Mouse (Mus musculus): Measurements from ENCODE around the gene Cx3cr1. TPM values are rescaled to one million over a fixed set of nuclear protein-coding genes. Genes with fewer than 3 reads are reported as not detected.

The Cx3cr1 gene
- polyA plus RNA-seq, 1 experiment, result 7.5 TPM

GRCm38 (mm10) chr9:119982956-119983551, 86.6 kb downstream of the Cx3cr1 start:
- WGBS, result under 1% methylated on average over 48 of the region's 48 CpGs

GRCm38 (mm10) chr9:119982241-119982811, 87.4 kb downstream of the Cx3cr1 start:
- H3K27ac ChIP-seq (ENCODE audit: control insufficient read depth, insufficient read depth, low read length), result peak overlapping the region; percentile 98
- H3K4me1 ChIP-seq (replicated peaks; ENCODE audit: control insufficient read depth, insufficient read depth, low read length), result peaks cover 53% of the 10 kb centered on the region
- no peaks in the 10 kb centered on the region for H3K27me3 ChIP-seq (ENCODE audit: control insufficient read depth, insufficient read depth, low read length)
- DNase-seq, result peak; percentile 85
- no peaks in the 10 kb centered on the region for H3K36me3 ChIP-seq (ENCODE audit: control insufficient read depth, insufficient read depth, low read length)
- TF ChIP-seq POLR2A (IDR thresholded peaks at IDR 0.05; ENCODE audit: control insufficient read depth, extremely low read depth, insufficient read depth, low read length, poor library complexity) (no peak), CTCF (IDR thresholded peaks at IDR 0.05; ENCODE audit: borderline replicate concordance, control insufficient read depth, extremely low read depth, insufficient read depth, low read length, poor library complexity) (peak; percentile 70; the same call in 1 of the 2 replicates)
- peak overlapping the region; percentile 87 for H3K4me3 ChIP-seq (ENCODE audit: control insufficient read depth, insufficient read depth, low read length)
- WGBS, result 0% methylated on average over 11 of the region's 11 CpGs

More at GRCm38 (mm10) chr9:119982956-119983551, 86.6 kb downstream of the Cx3cr1 start:
- DNase-seq, result peak; percentile 81
- peaks cover 49% of the 10 kb centered on the region for H3K4me1 ChIP-seq (replicated peaks; ENCODE audit: control insufficient read depth, insufficient read depth, low read length)
- H3K27me3 ChIP-seq (ENCODE audit: control insufficient read depth, insufficient read depth, low read length), result no peaks in the 10 kb centered on the region
- no peaks in the 10 kb centered on the region for H3K36me3 ChIP-seq (ENCODE audit: control insufficient read depth, insufficient read depth, low read length)
- peak overlapping the region; percentile 87 for H3K4me3 ChIP-seq (ENCODE audit: control insufficient read depth, insufficient read depth, low read length)
- H3K27ac ChIP-seq (ENCODE audit: control insufficient read depth, insufficient read depth, low read length), result peak overlapping the region; percentile 98
- TF ChIP-seq CTCF (IDR thresholded peaks at IDR 0.05; ENCODE audit: borderline replicate concordance, control insufficient read depth, extremely low read depth, insufficient read depth, low read length, poor library complexity) (no peak), POLR2A (IDR thresholded peaks at IDR 0.05; ENCODE audit: control insufficient read depth, extremely low read depth, insufficient read depth, low read length, poor library complexity) (no peak)

GRCm38 (mm10) chr9:119981183-119982179, 88.2 kb downstream of the Cx3cr1 start:
- peaks cover 1% of the 10 kb centered on the region; the same call in 1 of the 2 replicates for H3K36me3 ChIP-seq (ENCODE audit: control insufficient read depth, insufficient read depth, low read length)
- H3K27me3 ChIP-seq (ENCODE audit: control insufficient read depth, insufficient read depth, low read length), result no peaks in the 10 kb centered on the region
- peak; percentile 63; the same call in 1 of the 2 replicates for TF ChIP-seq POLR2A (IDR thresholded peaks at IDR 0.05; ENCODE audit: control insufficient read depth, extremely low read depth, insufficient read depth, low read length, poor library complexity)
- TF ChIP-seq CTCF (IDR thresholded peaks at IDR 0.05; ENCODE audit: borderline replicate concordance, control insufficient read depth, extremely low read depth, insufficient read depth, low read length, poor library complexity), result no peak
- peaks cover 61% of the 10 kb centered on the region for H3K4me1 ChIP-seq (replicated peaks; ENCODE audit: control insufficient read depth, insufficient read depth, low read length)
- 2% methylated on average over 16 of the region's 16 CpGs for WGBS
- DNase-seq, result peak; percentile 86
- peak overlapping the region; percentile 98 for H3K27ac ChIP-seq (ENCODE audit: control insufficient read depth, insufficient read depth, low read length)
- peak overlapping the region; percentile 87 for H3K4me3 ChIP-seq (ENCODE audit: control insufficient read depth, insufficient read depth, low read length)

DNA sequence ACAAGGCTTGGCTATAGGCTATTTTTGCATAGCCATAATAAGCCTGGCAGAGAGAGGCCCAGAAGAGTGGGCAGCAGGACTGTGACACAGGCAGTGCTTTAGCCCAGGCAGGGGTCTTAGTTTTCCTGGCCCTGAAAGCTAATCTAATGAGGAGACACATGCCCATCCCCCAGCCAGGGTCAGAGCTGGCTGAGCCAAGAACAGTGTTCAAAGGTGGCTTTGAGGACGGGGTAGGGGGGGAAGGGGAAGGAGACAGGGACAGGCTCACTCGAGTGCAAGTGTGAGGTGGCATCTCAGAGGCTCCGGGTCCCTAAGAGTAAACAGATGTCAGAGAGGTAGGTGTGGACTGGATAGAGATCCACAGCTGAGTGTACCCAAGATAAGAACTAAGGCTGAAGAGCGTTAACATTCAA, 88.9 kb downstream of the Cx3cr1 start:
- Histone ChIP-seq H3K4me3 (ENCODE audit: control insufficient read depth, insufficient read depth, low read length) (peak overlapping the region; percentile 87), H3K27ac (ENCODE audit: control insufficient read depth, insufficient read depth, low read length) (peak overlapping the region; percentile 98), H3K36me3 (ENCODE audit: control insufficient read depth, insufficient read depth, low read length) (peaks cover 5% of the 10 kb centered on the region; the same call in 1 of the 2 replicates), H3K27me3 (ENCODE audit: control insufficient read depth, insufficient read depth, low read length) (no peaks in the 10 kb centered on the region), H3K4me1 (replicated peaks; ENCODE audit: control insufficient read depth, insufficient read depth, low read length) (peaks cover 59% of the 10 kb centered on the region)
- 5% methylated on average over 4 of the region's 4 CpGs for WGBS
- TF ChIP-seq POLR2A (IDR thresholded peaks at IDR 0.05; ENCODE audit: control insufficient read depth, extremely low read depth, insufficient read depth, low read length, poor library complexity) (no peak), CTCF (IDR thresholded peaks at IDR 0.05; ENCODE audit: borderline replicate concordance, control insufficient read depth, extremely low read depth, insufficient read depth, low read length, poor library complexity) (no peak)
- DNase-seq, result peak; percentile 44

GRCm38 (mm10) chr9:119979749-119980148, 89.9 kb downstream of the Cx3cr1 start:
- H3K36me3 ChIP-seq (ENCODE audit: control insufficient read depth, insufficient read depth, low read length), result peaks cover 11% of the 10 kb centered on the region
- TF ChIP-seq CTCF (IDR thresholded peaks at IDR 0.05; ENCODE audit: borderline replicate concordance, control insufficient read depth, extremely low read depth, insufficient read depth, low read length, poor library complexity) (no peak), POLR2A (IDR thresholded peaks at IDR 0.05; ENCODE audit: control insufficient read depth, extremely low read depth, insufficient read depth, low read length, poor library complexity) (no peak)
- 10% methylated on average over 2 of the region's 2 CpGs for WGBS
- DNase-seq, result no peak
- H3K27me3 ChIP-seq (ENCODE audit: control insufficient read depth, insufficient read depth, low read length), result no peaks in the 10 kb centered on the region
- H3K4me1 ChIP-seq (replicated peaks; ENCODE audit: control insufficient read depth, insufficient read depth, low read length), result peaks cover 50% of the 10 kb centered on the region
- H3K27ac ChIP-seq (ENCODE audit: control insufficient read depth, insufficient read depth, low read length), result peak overlapping the region; percentile 93
- H3K4me3 ChIP-seq (ENCODE audit: control insufficient read depth, insufficient read depth, low read length), result peak overlapping the region; percentile 9; the same call in 1 of the 2 replicates
